Mouse (Mus musculus) intestine, embryonic 15.5 days (tissue): ENCODE results near the gene Suclg2. TPM values are rescaled to one million over a fixed set of nuclear protein-coding genes. Genes with fewer than 3 reads are reported as not detected.

Experiments
- ATAC-seq: fragments of 200-750 bp; cut with Nextera tagmentation; 2 replicates; pipeline ENCODE4 v1.8.0; 2017; ENCODE audit warnings: moderate TSS enrichment, moderate library complexity
- H3K27ac ChIP-seq: fragments of 300-500 bp; sonication (generic); 2 replicates; pipeline ENCODE4 v1.5.1; 2015; ENCODE audit warnings: mild to moderate bottlenecking, inconsistent platforms
- H3K27me3 ChIP-seq: fragments of 300-500 bp; sonication (generic); replicated peaks from 2 replicates; pipeline ENCODE4 v1.6.1; 2015; ENCODE audit warnings: inconsistent platforms
- H3K36me3 ChIP-seq: fragments of 300-500 bp; sonication (generic); 2 replicates; pipeline ENCODE4 v1.6.1; 2015; ENCODE audit warnings: inconsistent platforms
- H3K4me1 ChIP-seq: fragments of 300-500 bp; sonication (generic); replicated peaks from 2 replicates; pipeline ENCODE4 v1.6.1; 2015; ENCODE audit warnings: inconsistent platforms
- H3K4me2 ChIP-seq: fragments of 300-500 bp; sonication (generic); replicated peaks from 2 replicates; pipeline ENCODE4 v1.6.1; 2015; ENCODE audit warnings: mild to moderate bottlenecking, inconsistent platforms
- H3K4me3 ChIP-seq: fragments of 300-500 bp; sonication (generic); replicated peaks from 2 replicates; pipeline ENCODE4 v1.5.1; 2015; ENCODE audit warnings: inconsistent platforms
- H3K9ac ChIP-seq: fragments of 300-500 bp; sonication (generic); 2 replicates; pipeline ENCODE4 v1.6.1; 2015; ENCODE audit warnings: inconsistent platforms
- H3K9me3 ChIP-seq: fragments of 300-500 bp; sonication (generic); 2 replicates; pipeline ENCODE4 v1.6.1; 2016; ENCODE audit warnings: inconsistent platforms
- WGBS: fragments of 180-500 bp; shearing (Covaris S2); methylation state at CpG from one replicate; pipeline ENCODE4 v1.1.7; 2015; 5-methylcytosine and 5-hydroxymethylcytosine counted together
- polyA plus RNA-seq: library from polyadenylated mRNA; unstranded; fragments of >200 nt; fragmentation: Nextera tagmentation; extraction: Ambion mirVana; gene quantifications from 2 replicates; pipeline ENCODE4 v1.2.1, GENCODE M21; 2015

Gene Suclg2
- polyA plus RNA-seq, 1 experiment from 2014 or later, result 116 TPM

DNA sequence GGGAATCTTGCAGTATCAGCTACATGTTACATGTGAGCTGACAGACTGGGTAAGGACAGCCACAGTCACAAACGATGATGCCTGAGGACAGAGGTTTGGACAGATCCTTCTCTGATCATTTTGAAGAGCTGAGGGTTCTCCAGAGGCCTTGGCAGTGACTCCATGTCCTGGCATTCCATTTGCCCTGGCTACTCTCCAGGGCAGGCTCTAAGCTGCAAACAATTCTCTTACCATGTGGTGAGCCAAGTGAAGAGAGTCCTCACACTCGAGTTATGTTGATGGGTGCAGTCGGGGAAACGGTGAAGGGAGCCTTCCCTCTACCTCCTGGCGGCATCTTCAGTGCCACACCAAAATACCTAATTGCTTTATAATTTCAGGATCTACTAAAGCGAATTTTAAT lies 235.5 kb downstream of the Suclg2 start:
- peaks cover 4% of the 10 kb centered on the region; the same call in 1 of the 2 replicates for H3K4me1 ChIP-seq
- WGBS, result 79% methylated on average over 6 of the region's 6 CpGs
- H3K27me3 ChIP-seq, result no peaks in the 10 kb centered on the region
- ATAC-seq, result no peak
- no peak overlapping the region for H3K9ac ChIP-seq
- H3K9me3 ChIP-seq, result no peaks in the 10 kb centered on the region
- no peak overlapping the region for H3K4me2 ChIP-seq
- H3K36me3 ChIP-seq, result peaks cover 3% of the 10 kb centered on the region; the same call in 1 of the 2 replicates
- no peak overlapping the region for H3K4me3 ChIP-seq
- H3K27ac ChIP-seq, result no peak overlapping the region

DNA sequence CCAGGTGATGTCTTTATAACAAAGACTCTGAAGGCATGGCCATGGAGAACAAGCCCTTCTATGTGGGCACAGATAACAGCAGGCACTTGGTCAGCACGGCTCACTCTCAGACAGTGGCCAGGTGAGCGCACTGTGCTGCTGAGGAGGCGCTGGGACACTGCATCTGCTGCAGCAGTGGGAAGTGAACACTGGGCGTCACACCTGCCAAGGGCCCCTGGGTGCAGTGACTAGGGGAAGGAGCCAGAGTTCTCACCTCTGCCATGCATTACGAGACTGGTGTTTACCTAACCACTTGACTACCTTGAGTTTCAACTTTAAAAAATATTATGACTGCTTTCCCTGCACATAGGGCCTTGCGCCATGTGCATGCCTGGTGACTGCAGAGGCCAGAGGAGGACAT lies 238.8 kb downstream of the Suclg2 start:
- WGBS, result 97% methylated on average over 6 of the region's 6 CpGs
- Histone ChIP-seq H3K4me1 (peaks cover 4% of the 10 kb centered on the region; the same call in 1 of the 2 replicates), H3K9me3 (no peaks in the 10 kb centered on the region), H3K9ac (no peak overlapping the region), H3K4me3 (no peak overlapping the region), H3K36me3 (peaks cover 3% of the 10 kb centered on the region; the same call in 1 of the 2 replicates), H3K4me2 (no peak overlapping the region), H3K27me3 (no peaks in the 10 kb centered on the region), H3K27ac (no peak overlapping the region)
- ATAC-seq, result no peak

DNA sequence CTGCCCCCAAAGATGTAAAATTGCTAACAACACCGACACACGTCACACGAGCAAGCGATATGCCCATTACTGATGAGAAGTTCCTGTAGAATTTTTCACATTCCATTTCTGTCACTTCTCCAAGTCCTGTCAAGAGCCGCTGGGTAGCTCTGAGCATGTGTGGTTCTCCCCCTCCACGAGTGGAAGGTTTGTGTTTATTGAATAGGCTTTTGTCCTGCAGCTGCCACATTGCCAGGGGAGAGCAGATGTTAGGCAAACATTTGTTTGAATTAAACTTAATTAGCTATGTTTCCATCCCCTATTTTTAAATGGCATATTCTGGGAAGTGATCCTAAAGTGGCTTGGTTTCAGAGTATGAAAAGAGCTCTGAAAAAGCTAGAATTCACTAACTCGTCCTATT lies 249.1 kb downstream of the Suclg2 start:
- 43% methylated on average over 7 of the region's 7 CpGs for WGBS

DNA sequence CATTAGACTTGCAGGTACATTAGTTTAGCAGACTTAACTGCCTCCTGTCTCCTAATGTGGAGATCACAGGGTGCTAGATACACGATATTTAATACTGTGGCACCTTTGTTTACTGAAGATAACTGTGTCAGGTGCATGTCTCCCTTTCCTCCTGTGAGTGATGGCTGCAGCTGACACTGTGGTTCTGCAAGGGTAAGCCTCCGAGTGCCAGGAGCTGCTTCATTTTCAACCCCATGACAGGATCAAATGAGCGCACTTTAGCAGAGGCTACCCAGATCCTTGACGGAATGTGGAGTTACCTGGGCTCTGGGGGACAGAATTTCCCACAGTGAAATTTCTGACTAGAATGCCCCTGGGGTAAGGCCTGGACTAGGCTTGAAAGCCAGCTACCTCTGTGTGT lies 253.3 kb downstream of the Suclg2 start:
- Histone ChIP-seq H3K27me3 (no peaks in the 10 kb centered on the region), H3K36me3 (no peaks in the 10 kb centered on the region), H3K4me1 (no peaks in the 10 kb centered on the region), H3K27ac (no peak overlapping the region), H3K4me2 (no peak overlapping the region), H3K9ac (no peak overlapping the region), H3K9me3 (no peaks in the 10 kb centered on the region), H3K4me3 (no peak overlapping the region)
- ATAC-seq, result no peak
- 72% methylated on average over 4 of the region's 4 CpGs for WGBS

More for the DNA sequence above, 249.1 kb downstream of the Suclg2 start:
- Histone ChIP-seq H3K9ac (no peak overlapping the region), H3K9me3 (no peaks in the 10 kb centered on the region), H3K4me3 (no peak overlapping the region), H3K4me2 (no peak overlapping the region), H3K36me3 (no peaks in the 10 kb centered on the region), H3K4me1 (no peaks in the 10 kb centered on the region), H3K27me3 (no peaks in the 10 kb centered on the region), H3K27ac (no peak overlapping the region)
- no peak for ATAC-seq

DNA sequence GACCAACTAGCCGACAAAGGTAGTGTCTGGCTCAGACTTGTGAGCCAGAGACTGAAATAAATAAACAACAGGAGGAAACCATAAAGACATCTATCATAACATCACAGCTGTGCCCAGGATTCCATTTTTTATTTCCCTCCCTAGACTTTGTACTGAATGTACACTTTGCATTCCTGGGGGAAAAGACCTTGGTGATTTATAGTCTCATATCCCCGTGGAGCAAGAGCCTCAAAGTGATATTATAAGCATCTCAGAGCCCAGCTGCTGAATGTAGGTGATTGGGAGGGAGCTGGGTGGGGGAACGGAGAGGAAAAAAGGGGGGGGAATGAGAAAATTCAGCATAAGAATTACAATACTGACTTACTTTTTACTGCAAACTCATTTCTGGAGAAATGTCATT lies 259.2 kb downstream of the Suclg2 start:
- WGBS, result 32% methylated on average over 3 of the region's 3 CpGs
- ATAC-seq, result no peak
- H3K9ac ChIP-seq, result no peak overlapping the region

DNA sequence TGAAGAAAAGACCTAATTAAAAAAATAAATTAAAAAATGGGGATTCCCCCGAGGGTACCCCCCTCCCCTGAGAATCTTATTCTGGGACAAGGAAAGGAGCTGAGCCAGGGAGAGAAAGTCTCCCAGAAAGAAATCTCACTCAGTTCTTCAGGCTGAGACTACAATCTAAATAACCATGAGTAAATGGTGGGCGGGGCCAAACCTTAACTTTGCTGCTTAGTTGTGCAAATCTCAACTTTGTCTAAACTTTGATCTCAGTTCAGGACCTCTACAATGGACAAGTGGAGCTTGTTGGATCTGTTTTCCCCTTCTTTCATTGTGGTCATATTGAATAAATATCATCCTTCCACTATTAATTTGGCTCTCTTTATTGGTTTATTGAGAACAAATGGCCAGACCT lies 272.4 kb downstream of the Suclg2 start:
- no peak overlapping the region for H3K9ac ChIP-seq
- H3K9me3 ChIP-seq, result no peaks in the 10 kb centered on the region
- H3K4me2 ChIP-seq, result no peak overlapping the region
- WGBS, result 87% methylated on average over 2 of the region's 2 CpGs
- H3K36me3 ChIP-seq, result no peaks in the 10 kb centered on the region
- H3K4me1 ChIP-seq, result no peaks in the 10 kb centered on the region
- no peak overlapping the region for H3K4me3 ChIP-seq
- ATAC-seq, result no peak
- no peaks in the 10 kb centered on the region for H3K27me3 ChIP-seq
- H3K27ac ChIP-seq, result no peak overlapping the region

More for the DNA sequence above, 259.2 kb downstream of the Suclg2 start:
- Histone ChIP-seq H3K27me3 (no peaks in the 10 kb centered on the region), H3K36me3 (no peaks in the 10 kb centered on the region), H3K4me2 (no peak overlapping the region), H3K9me3 (no peaks in the 10 kb centered on the region), H3K4me3 (no peak overlapping the region), H3K4me1 (no peaks in the 10 kb centered on the region), H3K27ac (no peak overlapping the region)

DNA sequence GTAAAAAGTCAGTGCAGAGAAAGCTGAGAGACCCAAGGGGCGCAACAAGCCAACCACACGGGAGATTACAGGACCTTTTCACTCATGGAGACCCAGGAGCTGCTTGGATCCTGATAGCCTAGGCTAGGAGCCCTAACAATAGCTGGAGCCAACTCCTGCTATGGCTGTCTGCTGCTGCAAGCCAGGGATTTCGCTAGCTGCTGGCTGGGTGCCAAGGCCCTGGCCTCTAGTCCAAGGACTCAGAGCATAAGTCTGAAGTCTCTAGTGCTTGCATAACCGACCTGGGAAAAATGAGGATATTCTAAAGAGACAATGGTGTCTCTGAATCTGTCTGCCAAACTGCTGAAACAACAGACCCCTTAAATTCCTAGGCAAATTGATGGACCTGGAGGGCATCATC lies 273.6 kb downstream of the Suclg2 start:
- no peaks in the 10 kb centered on the region for H3K9me3 ChIP-seq
- no peak overlapping the region for H3K27ac ChIP-seq
- 65% methylated on average over 4 of the region's 4 CpGs for WGBS
- H3K4me1 ChIP-seq, result no peaks in the 10 kb centered on the region
- H3K4me2 ChIP-seq, result no peak overlapping the region
- no peak for ATAC-seq
- H3K36me3 ChIP-seq, result no peaks in the 10 kb centered on the region
- no peak overlapping the region for H3K4me3 ChIP-seq
- no peak overlapping the region for H3K9ac ChIP-seq
- no peaks in the 10 kb centered on the region for H3K27me3 ChIP-seq
